Mouse (Mus musculus) spleen, postnatal 10 days (tissue): ENCODE measurements at regions not wholly inside any gene's neighbourhood (a gene's known extent, or its start where the extent isn't known, plus 50 kb on each side); places are given as distances from the start of the nearest gene placed in this dataset.
"Not testable (repeated sequence)": the region's sequence is repeated elsewhere in the genome, so short reads cannot be mapped to it uniquely, and the experiment has no call there.

Source experiments
- DNase-seq, 2 experiments: peaks; one replicate each; pipeline ENCODE4 v3.0.0; 2021 to 2022; ENCODE audit warnings: low spot score in 2 of 2

GRCm38 (mm10) chr8:71823655-71824622, 57.9 kb upstream of the Zfp709 start:
- not testable (repeated sequence) for DNase-seq

GRCm38 (mm10) chr8:71822749-71823148, 59.1 kb upstream of the Zfp709 start:
- not testable (repeated sequence) for DNase-seq

- not testable (repeated sequence) for DNase-seq
Observed at GRCm38 (mm10) chr8:71819936-71820335, 61.9 kb upstream of the Zfp709 start.

- not testable (repeated sequence) for DNase-seq
Observed at GRCm38 (mm10) chr8:71819381-71819780, 62.4 kb upstream of the Zfp709 start.

GRCm38 (mm10) chr8:71816272-71817034, 65.4 kb upstream of the Zfp709 start:
- not testable (repeated sequence) for DNase-seq

- DNase-seq: not testable (repeated sequence)
Observed at GRCm38 (mm10) chr8:71815813-71816212, 66.0 kb upstream of the Zfp709 start.

- not testable (repeated sequence) for DNase-seq
Observed at GRCm38 (mm10) chr8:71814740-71815514, 66.9 kb upstream of the Zfp709 start.

GRCm38 (mm10) chr8:71813889-71814288, 67.9 kb upstream of the Zfp709 start:
- not testable (repeated sequence) for DNase-seq

- not testable (repeated sequence) for DNase-seq
Observed at GRCm38 (mm10) chr8:71813239-71813638, 68.6 kb upstream of the Zfp709 start.

- not testable (repeated sequence) for DNase-seq
Observed at GRCm38 (mm10) chr8:71807788-71808187, 74.0 kb upstream of the Zfp709 start.

GRCm38 (mm10) chr8:71804586-71804985, 77.2 kb upstream of the Zfp709 start:
- DNase-seq: not testable (repeated sequence)

- not testable (repeated sequence) for DNase-seq
Observed at GRCm38 (mm10) chr8:71802226-71802625, 76.7 kb upstream of the Fcho1 start.

GRCm38 (mm10) chr8:71789031-71789460, 63.5 kb upstream of the Fcho1 start:
- DNase-seq: peak in 1 of 2 experiments; percentile 29

GRCm38 (mm10) chr8:71780624-71781023, 55.1 kb upstream of the Fcho1 start:
- not testable (repeated sequence) for DNase-seq

GRCm38 (mm10) chr8:71779824-71780223, 54.3 kb upstream of the Fcho1 start:
- not testable (repeated sequence) for DNase-seq

GRCm38 (mm10) chr8:71779380-71779779, 53.9 kb upstream of the Fcho1 start:
- DNase-seq: not testable (repeated sequence)

GRCm38 (mm10) chr8:71778916-71779315, 53.4 kb upstream of the Fcho1 start:
- no peak for DNase-seq
